Mouse (Mus musculus): ENCODE results near the gene Olfr713. TPM values are rescaled to one million over a fixed set of nuclear protein-coding genes. Genes with fewer than 3 reads are reported as not detected.

Olfr713 gene
- not detected in 2 replicates for polyA plus RNA-seq (2012)

DNA sequence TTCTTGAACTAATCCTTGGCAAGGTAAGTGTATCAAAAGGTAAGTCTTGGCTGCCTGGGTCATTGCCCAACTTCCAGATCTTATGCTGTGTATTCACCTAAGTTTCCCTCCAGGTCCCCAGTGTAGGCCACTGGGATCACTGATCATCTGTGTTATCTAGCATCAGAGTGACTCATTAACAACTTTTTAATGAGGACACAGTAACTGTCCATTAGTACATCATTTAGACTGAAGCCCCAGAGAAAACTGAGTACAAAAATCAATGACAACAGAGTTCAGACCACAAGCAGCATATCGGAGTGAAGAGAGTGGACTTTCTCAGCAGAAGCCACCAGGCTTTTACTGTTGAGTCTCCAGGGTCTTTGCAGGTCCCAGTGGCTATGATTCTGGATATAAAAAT, at the start of gene Olfr713:
TSS of gene Olfr713 (plus strand) at position 301 of the 400 bp plus-strand sequence.
- Histone ChIP-seq H3K27me3 (ENCODE audit: control insufficient read depth) (no peaks in the 10 kb centered on the region), H3K4me3 (replicated peaks) (no peak within 1 kb of the TSS), H3K4me1 (ENCODE audit: control insufficient read depth) (no peaks in the 10 kb centered on the region), H3K9me3 (ENCODE audit: control insufficient read depth, low read length) (no peaks in the 10 kb centered on the region), H3K36me3 (ENCODE audit: control insufficient read depth) (no peaks in the 10 kb centered on the region)
- TF ChIP-seq TAL1 (IDR thresholded peaks at IDR 0.05; ENCODE audit: low read length) = no peak
- TF ChIP-seq GATA1 (IDR thresholded peaks at IDR 0.05; ENCODE audit: low read length) = no peak

DNA sequence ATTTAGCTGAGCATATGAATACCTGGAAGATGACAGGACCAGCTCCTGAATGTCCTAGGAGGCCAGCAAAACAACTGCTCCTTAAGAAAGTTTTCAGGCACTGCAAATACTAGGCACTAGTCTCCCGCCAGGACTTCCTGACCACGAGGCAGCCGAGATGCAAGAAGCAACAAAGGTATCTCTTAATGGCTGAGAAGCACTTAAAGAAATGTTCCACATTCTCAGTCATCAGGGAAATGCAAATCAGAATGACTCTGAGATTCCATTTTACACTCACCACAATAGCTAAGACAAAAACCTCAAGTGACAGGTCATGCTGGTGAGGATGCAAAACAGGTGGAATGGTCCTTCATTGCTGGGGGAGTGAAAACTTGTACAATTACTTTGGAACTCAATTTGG, 45.7 kb upstream of the Olfr713 start:
- TF ChIP-seq GATA1 (IDR thresholded peaks at IDR 0.05; ENCODE audit: low read length) = no peak
- Histone ChIP-seq H3K27me3 (ENCODE audit: control insufficient read depth) (no peaks in the 10 kb centered on the region), H3K36me3 (ENCODE audit: control insufficient read depth) (no peaks in the 10 kb centered on the region), H3K4me1 (ENCODE audit: control insufficient read depth) (no peaks in the 10 kb centered on the region), H3K4me3 (replicated peaks) (no peak overlapping the region), H3K9me3 (ENCODE audit: control insufficient read depth, low read length) (peaks cover 6% of the 10 kb centered on the region; the same call in 1 of the 2 replicates)

DNA sequence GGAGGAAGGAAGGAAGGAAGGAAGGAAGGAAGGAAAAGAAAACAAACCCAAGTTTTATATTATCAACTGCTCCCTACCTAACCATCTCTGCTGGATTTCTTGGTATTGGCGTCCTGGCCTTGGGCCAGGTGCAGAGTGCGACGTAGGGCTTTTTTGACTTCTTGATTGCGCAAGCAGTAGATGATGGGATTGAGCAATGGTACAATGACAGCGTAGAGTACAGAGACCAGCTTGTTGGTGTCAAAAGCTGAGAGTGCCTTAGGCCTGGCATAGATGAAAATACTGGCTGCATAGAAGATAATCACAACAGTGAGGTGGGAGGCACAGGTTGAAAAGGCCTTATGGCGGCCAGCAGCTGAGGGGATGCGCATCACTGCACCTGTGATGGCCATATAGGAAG, 30.2 kb upstream of the Olfr713 start:
- Histone ChIP-seq H3K4me1 (ENCODE audit: control insufficient read depth) (no peaks in the 10 kb centered on the region), H3K27me3 (ENCODE audit: control insufficient read depth) (no peaks in the 10 kb centered on the region), H3K4me3 (replicated peaks) (no peak overlapping the region), H3K9me3 (ENCODE audit: control insufficient read depth, low read length) (no peaks in the 10 kb centered on the region), H3K36me3 (ENCODE audit: control insufficient read depth) (no peaks in the 10 kb centered on the region)
- TF ChIP-seq GATA1 (IDR thresholded peaks at IDR 0.05; ENCODE audit: low read length) = no peak
- no peak for TF ChIP-seq TAL1 (IDR thresholded peaks at IDR 0.05; ENCODE audit: low read length)

DNA sequence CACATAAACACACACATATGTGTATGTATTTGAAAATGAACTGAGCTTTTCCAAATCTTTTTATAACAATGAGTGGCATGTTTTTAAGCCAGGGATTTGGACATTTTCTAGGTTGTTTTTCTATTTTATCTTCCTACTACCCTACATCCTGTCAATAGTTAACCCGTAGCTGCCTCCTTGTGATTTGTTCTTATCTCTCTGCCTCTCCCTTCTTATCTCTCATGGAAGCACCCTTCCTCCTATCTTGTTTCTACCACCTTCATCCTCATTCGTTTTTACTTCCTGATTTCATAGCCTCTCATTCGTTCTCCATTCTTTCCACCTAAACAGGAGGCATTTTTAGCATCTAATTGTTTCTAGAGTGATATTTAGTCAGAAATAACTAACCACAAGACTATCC, 26.8 kb upstream of the Olfr713 start:
- Histone ChIP-seq H3K27me3 (ENCODE audit: control insufficient read depth) (no peaks in the 10 kb centered on the region), H3K4me3 (replicated peaks) (no peak overlapping the region), H3K4me1 (ENCODE audit: control insufficient read depth) (no peaks in the 10 kb centered on the region), H3K36me3 (ENCODE audit: control insufficient read depth) (no peaks in the 10 kb centered on the region), H3K9me3 (ENCODE audit: control insufficient read depth, low read length) (no peaks in the 10 kb centered on the region)
- TF ChIP-seq TAL1 (IDR thresholded peaks at IDR 0.05; ENCODE audit: low read length) = no peak

DNA sequence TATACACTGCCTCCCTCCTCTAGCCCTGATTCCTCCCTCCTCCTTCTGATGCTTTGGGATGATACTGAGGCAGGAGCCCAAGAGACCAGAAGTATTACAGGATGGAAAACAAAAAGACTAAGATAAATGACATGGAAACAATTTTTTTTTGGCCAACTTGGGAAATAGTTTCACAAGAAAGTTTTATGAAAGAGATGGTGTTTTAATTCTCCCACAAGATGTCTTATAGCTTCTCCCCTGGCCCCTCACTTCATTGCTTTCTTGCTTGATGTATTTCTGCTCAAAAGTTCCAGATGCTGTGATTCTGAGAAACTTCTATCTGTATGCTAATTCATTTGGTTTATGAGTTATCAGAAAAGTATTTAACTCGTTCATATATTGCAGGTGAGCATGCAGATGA, 25.0 kb upstream of the Olfr713 start, which contains the start of gene Olfr2:
TSS of gene Olfr2 (minus strand) at position 101 of the 400 bp plus-strand sequence.
- Histone ChIP-seq H3K4me3 (replicated peaks) (no peak within 1 kb of the TSS), H3K9me3 (ENCODE audit: control insufficient read depth, low read length) (no peaks in the 10 kb centered on the region), H3K27me3 (ENCODE audit: control insufficient read depth) (no peaks in the 10 kb centered on the region), H3K4me1 (ENCODE audit: control insufficient read depth) (no peaks in the 10 kb centered on the region), H3K36me3 (ENCODE audit: control insufficient read depth) (no peaks in the 10 kb centered on the region)
- TF ChIP-seq TAL1 (IDR thresholded peaks at IDR 0.05; ENCODE audit: low read length) (no peak), GATA1 (IDR thresholded peaks at IDR 0.05; ENCODE audit: low read length) (no peak)

DNA sequence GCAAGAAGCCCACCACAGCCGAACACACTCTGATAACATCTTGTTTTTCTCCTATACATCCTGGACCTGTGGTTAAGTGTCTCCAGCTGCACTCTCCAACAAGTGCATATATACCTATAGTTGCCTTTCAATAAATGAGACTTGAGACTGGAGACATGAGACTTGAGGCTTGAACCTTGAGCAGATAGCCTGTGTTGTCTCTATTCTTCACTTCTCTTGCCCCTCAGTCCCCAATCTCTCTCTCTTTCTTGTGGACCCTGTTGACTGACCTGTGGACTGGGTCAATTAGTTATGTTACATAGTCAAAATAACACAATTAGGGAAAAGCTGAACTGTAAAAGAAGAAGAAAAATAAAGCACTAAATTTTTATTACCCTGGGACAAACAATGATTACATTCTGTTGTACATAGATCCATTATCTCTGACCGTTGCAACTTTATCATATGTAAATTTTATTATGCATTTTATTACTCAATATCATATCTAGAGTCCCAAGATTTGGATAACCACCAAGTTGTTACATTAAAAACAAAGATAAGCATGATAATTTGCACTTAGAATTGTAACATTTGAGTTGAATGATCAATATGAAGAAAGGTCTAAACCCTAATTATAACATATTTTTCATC, 9.1 kb downstream of the Olfr713 start:
- H3K36me3 ChIP-seq (ENCODE audit: control insufficient read depth) = no peaks in the 10 kb centered on the region
- no peaks in the 10 kb centered on the region for H3K4me1 ChIP-seq (ENCODE audit: control insufficient read depth)
- TF ChIP-seq GATA1 (IDR thresholded peaks at IDR 0.05; ENCODE audit: low read length) (no peak), TAL1 (IDR thresholded peaks at IDR 0.05; ENCODE audit: low read length) (no peak)
- H3K4me3 ChIP-seq (replicated peaks) = no peak overlapping the region
- no peaks in the 10 kb centered on the region for H3K27me3 ChIP-seq (ENCODE audit: control insufficient read depth)
- H3K9me3 ChIP-seq (ENCODE audit: control insufficient read depth, low read length) = no peaks in the 10 kb centered on the region

DNA sequence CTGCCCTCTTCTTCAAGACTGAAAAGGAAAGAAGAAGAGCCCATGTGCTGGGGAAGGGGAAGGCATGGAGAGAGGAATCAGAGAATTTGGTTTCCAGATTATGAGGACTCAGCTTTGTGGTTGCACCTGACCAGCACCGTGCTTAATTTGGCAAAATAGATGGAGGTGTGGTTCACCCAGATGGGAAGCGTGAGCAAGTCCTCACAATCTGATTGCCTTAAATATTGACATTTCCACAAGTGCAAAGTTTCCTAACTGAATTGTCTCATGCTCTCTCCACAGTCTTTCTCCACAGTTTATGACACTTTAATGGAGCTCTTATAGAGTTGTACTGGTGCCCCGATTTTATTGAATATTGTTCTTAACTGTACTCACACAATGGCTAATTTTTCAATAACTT, 12.2 kb downstream of the Olfr713 start:
- Histone ChIP-seq H3K4me1 (ENCODE audit: control insufficient read depth) (no peaks in the 10 kb centered on the region), H3K27me3 (ENCODE audit: control insufficient read depth) (no peaks in the 10 kb centered on the region), H3K36me3 (ENCODE audit: control insufficient read depth) (no peaks in the 10 kb centered on the region), H3K4me3 (replicated peaks) (no peak overlapping the region), H3K9me3 (ENCODE audit: control insufficient read depth, low read length) (no peaks in the 10 kb centered on the region)
- TF ChIP-seq TAL1 (IDR thresholded peaks at IDR 0.05; ENCODE audit: low read length) (no peak), GATA1 (IDR thresholded peaks at IDR 0.05; ENCODE audit: low read length) (no peak)

DNA sequence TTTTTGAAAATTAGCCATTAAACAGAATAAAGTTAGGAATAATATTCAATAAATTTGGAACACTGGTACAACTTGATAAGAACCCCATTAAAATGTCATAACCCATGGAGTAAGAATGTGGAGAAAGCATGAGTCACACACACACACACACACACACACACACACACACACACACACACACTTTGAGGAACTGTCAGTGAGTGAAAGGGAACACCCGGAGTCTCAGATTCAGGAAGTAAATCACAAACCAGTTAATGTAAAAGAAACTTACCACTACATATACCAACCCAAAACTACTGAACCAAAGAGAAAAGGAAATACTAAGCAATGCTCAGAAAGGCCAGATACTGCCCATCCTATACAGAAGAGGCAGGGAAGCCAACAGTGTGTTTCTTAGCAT, 13.4 kb downstream of the Olfr713 start:
- TF ChIP-seq TAL1 (IDR thresholded peaks at IDR 0.05; ENCODE audit: low read length) (no peak), GATA1 (IDR thresholded peaks at IDR 0.05; ENCODE audit: low read length) (no peak)
- no peaks in the 10 kb centered on the region for H3K9me3 ChIP-seq (ENCODE audit: control insufficient read depth, low read length)
- H3K36me3 ChIP-seq (ENCODE audit: control insufficient read depth) = no peaks in the 10 kb centered on the region
- no peak overlapping the region for H3K4me3 ChIP-seq (replicated peaks)
- H3K27me3 ChIP-seq (ENCODE audit: control insufficient read depth) = no peaks in the 10 kb centered on the region
- no peaks in the 10 kb centered on the region for H3K4me1 ChIP-seq (ENCODE audit: control insufficient read depth)

DNA sequence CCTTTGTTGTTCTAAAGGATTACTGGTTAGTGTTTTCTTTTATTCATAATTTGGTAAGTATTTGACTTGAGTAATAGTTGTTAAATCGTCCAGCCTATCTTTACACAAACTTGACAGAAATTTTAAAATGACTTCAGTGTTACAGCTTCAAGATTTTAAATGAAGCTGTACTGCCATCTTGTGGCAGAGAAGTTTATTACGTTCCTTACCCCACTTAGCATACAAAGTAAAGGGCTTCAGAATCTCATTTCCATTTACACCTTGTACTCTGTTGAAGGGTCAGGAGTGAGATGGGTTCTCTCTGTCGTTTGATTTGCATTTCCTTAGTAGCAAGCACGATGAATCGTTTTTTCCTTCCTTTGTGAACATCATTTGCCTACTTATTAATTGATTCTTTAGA, 14.9 kb downstream of the Olfr713 start:
- H3K9me3 ChIP-seq (ENCODE audit: control insufficient read depth, low read length) = no peaks in the 10 kb centered on the region
- H3K27me3 ChIP-seq (ENCODE audit: control insufficient read depth) = no peaks in the 10 kb centered on the region
- H3K36me3 ChIP-seq (ENCODE audit: control insufficient read depth) = no peaks in the 10 kb centered on the region
- no peaks in the 10 kb centered on the region for H3K4me1 ChIP-seq (ENCODE audit: control insufficient read depth)
- no peak overlapping the region for H3K4me3 ChIP-seq (replicated peaks)
- TF ChIP-seq TAL1 (IDR thresholded peaks at IDR 0.05; ENCODE audit: low read length) = no peak
- TF ChIP-seq GATA1 (IDR thresholded peaks at IDR 0.05; ENCODE audit: low read length) = no peak

DNA sequence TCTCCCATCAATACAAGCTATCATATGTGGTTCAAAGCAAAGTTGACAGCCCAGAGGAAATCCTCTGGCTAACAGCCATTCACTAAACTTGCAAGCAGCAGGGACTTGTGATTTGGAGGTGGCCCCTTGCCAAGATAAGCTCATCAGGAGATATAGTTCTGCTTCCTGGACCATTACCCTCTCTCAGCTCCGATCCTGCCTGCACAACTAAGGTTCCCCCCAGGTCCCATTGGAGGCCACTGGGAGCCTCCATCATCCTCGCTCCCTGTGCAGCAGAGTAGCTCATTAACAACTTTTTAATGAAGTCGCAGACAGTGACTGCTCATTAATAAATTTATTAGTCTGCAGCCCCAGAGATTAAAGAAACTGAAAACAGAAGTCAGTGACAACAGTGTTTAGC, 16.6 kb downstream of the Olfr713 start:
- Histone ChIP-seq H3K36me3 (ENCODE audit: control insufficient read depth) (no peaks in the 10 kb centered on the region), H3K27me3 (ENCODE audit: control insufficient read depth) (no peaks in the 10 kb centered on the region), H3K9me3 (ENCODE audit: control insufficient read depth, low read length) (no peaks in the 10 kb centered on the region), H3K4me3 (replicated peaks) (no peak overlapping the region), H3K4me1 (ENCODE audit: control insufficient read depth) (no peaks in the 10 kb centered on the region)
- TF ChIP-seq GATA1 (IDR thresholded peaks at IDR 0.05; ENCODE audit: low read length) (no peak), TAL1 (IDR thresholded peaks at IDR 0.05; ENCODE audit: low read length) (no peak)
